Mouse (Mus musculus): ENCODE results near the gene Odf2. TPM values are rescaled to one million over a fixed set of nuclear protein-coding genes. Genes with fewer than 3 reads are reported as not detected.
"Not testable (repeated sequence)": the region's sequence is repeated elsewhere in the genome, so short reads cannot be mapped to it uniquely, and the experiment has no call there.

Gene Odf2
- total RNA-seq, 2 experiments from 2014 or later, result 78.2 to 115 TPM

GRCm38 (mm10) chr2:29868949-29869645, 19.9 kb upstream of the Odf2 start, which contains the start of gene Cercam:
TSS of gene Cercam (plus strand) at chr2:29869164.
- peak; percentile 73 to 77 for DNase-seq (ENCODE audit: extremely low spot score in 1 of 2, low spot score in 1 of 2)

GRCm38 (mm10) chr2:29869646-29870451, 19.2 kb upstream of the Odf2 start:
- DNase-seq (ENCODE audit: extremely low spot score in 1 of 2, low spot score in 1 of 2), result no peak

- no peak for DNase-seq (ENCODE audit: extremely low spot score in 1 of 2, low spot score in 1 of 2)
Measured at GRCm38 (mm10) chr2:29872581-29873295, 16.3 kb upstream of the Odf2 start.

GRCm38 (mm10) chr2:29873801-29874200, 15.2 kb upstream of the Odf2 start:
- no peak for DNase-seq (ENCODE audit: extremely low spot score in 1 of 2, low spot score in 1 of 2)

GRCm38 (mm10) chr2:29878061-29878460, 11.0 kb upstream of the Odf2 start:
- DNase-seq (ENCODE audit: extremely low spot score in 1 of 2, low spot score in 1 of 2), result no peak

- DNase-seq (ENCODE audit: extremely low spot score in 1 of 2, low spot score in 1 of 2), result no peak
Measured at GRCm38 (mm10) chr2:29879191-29879590, 9.8 kb upstream of the Odf2 start.

GRCm38 (mm10) chr2:29879964-29880830, 8.8 kb upstream of the Odf2 start:
- no peak for DNase-seq (ENCODE audit: extremely low spot score in 1 of 2, low spot score in 1 of 2)

- DNase-seq (ENCODE audit: extremely low spot score in 1 of 2, low spot score in 1 of 2), result not testable (repeated sequence)
Measured at GRCm38 (mm10) chr2:29886659-29887292, 2.2 kb upstream of the Odf2 start.

- DNase-seq (ENCODE audit: extremely low spot score in 1 of 2, low spot score in 1 of 2), result peak; percentile 66 to 74
Measured at GRCm38 (mm10) chr2:29889991-29890833, 1.2 kb downstream of the Odf2 start.

GRCm38 (mm10) chr2:29891773-29892172, 2.8 kb downstream of the Odf2 start:
- no peak for DNase-seq (ENCODE audit: extremely low spot score in 1 of 2, low spot score in 1 of 2)

GRCm38 (mm10) chr2:29896071-29896470, 7.0 kb downstream of the Odf2 start:
- no peak for DNase-seq (ENCODE audit: extremely low spot score in 1 of 2, low spot score in 1 of 2)

- DNase-seq (ENCODE audit: extremely low spot score in 1 of 2, low spot score in 1 of 2), result no peak
Measured at GRCm38 (mm10) chr2:29897366-29897765, 8.3 kb downstream of the Odf2 start.

- DNase-seq (ENCODE audit: extremely low spot score in 1 of 2, low spot score in 1 of 2), result no peak
Measured at GRCm38 (mm10) chr2:29898081-29898480, 9.1 kb downstream of the Odf2 start.

GRCm38 (mm10) chr2:29902194-29902593, 13.2 kb downstream of the Odf2 start:
- DNase-seq (ENCODE audit: extremely low spot score in 1 of 2, low spot score in 1 of 2), result no peak

- not testable (repeated sequence) for DNase-seq (ENCODE audit: extremely low spot score in 1 of 2, low spot score in 1 of 2)
Measured at GRCm38 (mm10) chr2:29908171-29908570, 19.1 kb downstream of the Odf2 start.

- DNase-seq (ENCODE audit: extremely low spot score in 1 of 2, low spot score in 1 of 2), result no peak
Measured at GRCm38 (mm10) chr2:29910042-29910441, 21.0 kb downstream of the Odf2 start.

GRCm38 (mm10) chr2:29917621-29918020, 28.6 kb downstream of the Odf2 start:
- no peak for DNase-seq (ENCODE audit: extremely low spot score in 1 of 2, low spot score in 1 of 2)

- DNase-seq (ENCODE audit: extremely low spot score in 1 of 2, low spot score in 1 of 2), result peak in 1 of 2 experiments; percentile 38
Measured at GRCm38 (mm10) chr2:29922011-29922410, 33.0 kb downstream of the Odf2 start.

- no peak for DNase-seq (ENCODE audit: extremely low spot score in 1 of 2, low spot score in 1 of 2)
Measured at GRCm38 (mm10) chr2:29926542-29926941, 37.5 kb downstream of the Odf2 start.

Measured in layer of hippocampus, postnatal 25 days (tissue).